Mouse (Mus musculus) stomach, postnatal 0 days (tissue): Measurements from ENCODE around the gene Ctdspl.

Source experiments
- CTCF ChIP-seq: IDR thresholded peaks from 2 replicates; pipeline ENCODE4 v1.5.1; 2016; ENCODE audit warnings: antibody characterized with exemption, low read depth, mild to moderate bottlenecking, moderate library complexity
- EP300 ChIP-seq: optimal IDR thresholded peaks from 2 replicates; pipeline ENCODE3; 2016; ENCODE audit warnings: antibody characterized with exemption

- no peak for TF ChIP-seq CTCF
- TF ChIP-seq EP300, result no peak
Observed at GRCm38 (mm10) chr9:118939831-118940230, 13.6 kb downstream of the Ctdspl start.
